Mouse (Mus musculus) kidney, adult 18-20 months (tissue): ENCODE data around the gene Cks1b.

Source experiments
- DNase-seq: peaks from one replicate; pipeline ENCODE4 v3.0.0; 2021

Gene Cks1b

DNA sequence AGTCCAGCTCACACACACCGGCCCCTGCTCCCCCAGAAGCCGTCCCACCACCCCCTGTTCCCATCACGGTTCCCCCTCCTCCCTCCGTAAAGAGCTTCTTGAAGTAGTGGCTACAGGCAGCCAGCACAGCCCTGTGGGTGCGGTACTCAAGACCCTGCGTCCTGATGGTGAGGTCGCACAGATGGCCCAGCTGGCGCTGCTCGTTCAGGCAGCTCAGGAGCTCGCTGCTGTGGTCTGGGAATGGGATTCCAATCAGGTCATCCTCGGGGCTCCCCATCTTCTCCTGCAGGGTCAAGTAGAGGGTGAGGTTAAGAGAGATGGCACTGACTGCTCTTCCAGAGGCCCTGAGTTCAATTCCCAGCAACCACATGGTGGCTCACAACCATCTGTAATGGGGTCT, 37.0 kb downstream of the Cks1b start:
- DNase-seq = no peak

DNA sequence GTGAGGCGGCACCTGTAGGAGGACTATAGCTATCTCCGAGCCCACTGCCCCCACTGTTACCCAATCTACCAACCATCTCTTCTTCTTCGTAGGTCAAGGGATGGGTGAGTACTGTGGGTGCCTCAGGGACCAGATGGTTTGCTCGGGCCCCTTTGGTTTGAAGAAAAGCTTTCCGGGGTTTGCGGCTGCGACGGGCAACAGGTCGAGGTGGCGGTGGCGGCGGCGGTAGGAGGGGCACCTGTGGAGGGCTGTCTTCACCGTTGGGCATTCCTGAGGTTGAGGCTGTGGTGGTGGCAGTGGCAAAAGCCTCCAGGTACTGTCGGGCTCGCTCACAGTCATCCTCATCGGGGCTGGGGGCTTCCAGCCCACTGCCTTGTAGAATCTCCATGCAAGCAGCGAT, 37.5 kb downstream of the Cks1b start:
- DNase-seq = no peak

DNA sequence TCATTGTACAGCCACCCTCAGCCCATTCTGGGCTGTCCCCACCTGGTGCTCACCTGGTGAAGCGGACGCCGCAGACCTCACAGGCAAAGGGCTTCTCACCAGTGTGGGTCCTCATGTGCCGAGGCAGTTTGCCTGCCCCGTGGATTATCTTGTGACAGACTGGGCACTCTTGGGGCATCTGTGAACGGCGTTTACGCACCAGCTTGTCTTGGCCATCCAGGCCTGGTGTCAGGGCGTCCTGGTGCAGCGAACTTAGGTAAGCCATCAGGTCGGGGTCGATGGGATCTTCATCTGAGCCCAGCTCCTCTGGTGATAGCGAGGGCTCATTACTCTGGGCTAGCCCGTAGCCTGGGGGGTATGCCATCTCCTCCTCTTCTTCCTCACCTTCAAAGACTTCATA, 37.9 kb downstream of the Cks1b start:
- DNase-seq = no peak

DNA sequence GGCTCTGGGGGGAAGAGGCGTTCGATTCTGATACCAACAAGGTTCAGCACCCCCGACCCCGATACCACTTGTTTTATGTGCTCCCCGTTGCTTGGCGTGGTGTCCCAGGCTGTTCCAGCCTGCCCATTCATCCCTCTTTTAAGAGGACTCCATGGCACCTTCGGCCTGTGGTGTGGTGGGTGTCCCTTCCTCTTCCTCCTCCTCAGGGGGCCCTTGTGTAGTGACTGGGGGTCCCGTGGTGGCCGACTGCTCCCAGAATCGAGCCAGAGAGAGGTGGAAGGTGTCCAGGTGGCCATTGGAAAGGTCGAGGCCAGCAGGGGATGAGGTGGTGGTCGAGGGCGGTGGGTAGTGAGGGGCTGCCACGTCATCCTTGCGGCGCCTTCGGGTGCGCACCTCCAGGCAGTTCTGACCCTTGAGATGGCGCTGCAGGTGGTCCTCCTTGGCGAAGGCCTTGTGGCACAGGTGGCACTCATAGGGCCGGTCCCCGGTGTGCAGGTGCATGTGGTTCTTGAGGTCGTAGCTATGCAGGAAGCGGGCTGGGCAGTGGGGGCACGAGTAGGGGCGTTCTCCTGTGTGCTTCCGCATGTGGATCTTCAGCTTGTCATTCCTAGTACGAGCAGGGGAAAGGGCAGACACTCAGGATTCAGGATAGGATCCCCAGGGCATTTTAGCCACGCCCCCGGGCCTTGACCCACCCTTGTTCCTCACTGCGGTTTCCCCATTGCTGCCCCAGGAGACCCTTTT, 38.6 kb downstream of the Cks1b start:
- DNase-seq = no peak

DNA sequence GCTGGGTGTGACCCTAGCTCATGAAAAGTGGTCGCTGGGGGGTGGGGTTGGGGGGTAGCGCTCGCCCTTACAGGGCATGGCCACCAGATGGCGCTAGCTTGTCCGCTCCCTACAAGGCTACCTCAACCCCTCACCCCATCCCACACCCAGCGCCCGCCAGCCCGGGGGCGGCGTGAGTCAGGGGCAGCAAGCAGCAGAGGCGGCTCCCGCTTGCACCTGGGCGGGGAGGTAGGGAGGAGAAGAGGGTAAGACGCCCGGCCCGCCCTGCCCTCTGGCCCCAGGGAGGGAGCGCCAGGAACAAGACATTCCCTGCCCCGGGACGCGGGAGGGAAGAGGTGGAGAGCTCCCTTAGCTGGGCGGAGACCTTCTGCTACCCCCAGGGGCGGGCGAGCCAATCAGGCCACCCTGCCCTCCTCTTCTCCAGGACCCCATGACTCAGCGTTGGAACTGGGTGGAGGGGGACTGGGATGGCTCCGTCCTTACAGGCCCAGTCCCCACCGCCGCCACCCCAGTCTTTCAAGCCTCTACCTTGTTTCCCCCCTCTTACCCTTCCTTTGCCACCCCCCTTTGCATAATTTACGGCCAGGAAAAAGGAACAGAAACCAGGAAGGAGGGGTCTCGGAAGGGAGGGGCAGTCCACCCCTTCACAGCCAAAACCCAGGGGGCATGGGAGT, 39.7 kb downstream of the Cks1b start:
- peak; percentile 78 for DNase-seq

DNA sequence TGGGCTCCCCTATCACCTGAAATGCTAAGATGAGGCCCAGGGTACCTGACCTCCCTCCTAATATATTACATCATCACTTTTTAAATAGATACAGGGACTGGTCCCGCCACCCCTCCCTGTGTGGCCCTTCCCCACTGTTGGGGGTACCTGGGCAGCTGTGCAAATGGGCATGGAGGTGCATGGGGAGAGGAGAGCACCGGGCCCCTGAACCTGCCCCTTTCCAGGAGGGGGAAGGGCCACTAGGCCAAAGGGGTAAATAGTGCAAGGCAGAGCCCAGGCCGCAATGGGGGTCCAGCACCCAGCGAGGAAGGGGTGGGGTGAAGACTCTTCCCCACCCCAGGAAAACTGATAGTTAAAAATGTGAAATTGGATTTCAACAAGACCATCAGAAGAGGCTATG, 40.4 kb downstream of the Cks1b start:
- no peak for DNase-seq

DNA sequence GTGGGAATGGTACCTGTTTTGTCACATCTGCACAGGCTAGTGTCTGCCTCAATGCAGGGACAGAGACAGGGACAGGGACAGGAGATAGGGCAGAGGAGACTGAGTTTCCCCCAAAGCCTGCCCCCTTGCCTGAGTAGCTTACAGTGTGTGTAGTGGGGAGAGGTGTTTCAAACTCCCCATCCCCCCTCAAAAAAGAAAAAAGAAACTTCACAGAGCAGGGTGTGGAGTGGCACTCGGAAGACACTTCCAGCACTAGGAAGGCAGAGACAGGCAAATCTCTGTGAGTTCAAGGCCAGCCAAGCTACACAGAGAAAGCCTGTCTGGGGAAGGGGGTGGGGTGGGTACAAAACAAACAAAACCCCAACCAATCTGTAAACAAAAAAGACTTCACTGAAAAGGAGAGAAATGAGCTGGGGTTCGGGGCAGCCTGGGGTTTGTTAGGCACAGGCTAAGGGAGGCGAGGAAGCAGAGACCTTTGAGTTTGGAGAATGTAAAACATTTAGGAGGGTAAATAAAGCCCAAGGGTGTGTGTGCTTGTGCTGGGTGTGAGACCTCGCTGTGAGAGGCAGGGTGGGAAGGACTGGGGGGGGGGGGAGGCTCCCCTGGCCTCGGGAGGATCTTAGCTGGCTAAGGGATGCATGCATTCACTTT, 44.5 kb downstream of the Cks1b start:
- no peak for DNase-seq

DNA sequence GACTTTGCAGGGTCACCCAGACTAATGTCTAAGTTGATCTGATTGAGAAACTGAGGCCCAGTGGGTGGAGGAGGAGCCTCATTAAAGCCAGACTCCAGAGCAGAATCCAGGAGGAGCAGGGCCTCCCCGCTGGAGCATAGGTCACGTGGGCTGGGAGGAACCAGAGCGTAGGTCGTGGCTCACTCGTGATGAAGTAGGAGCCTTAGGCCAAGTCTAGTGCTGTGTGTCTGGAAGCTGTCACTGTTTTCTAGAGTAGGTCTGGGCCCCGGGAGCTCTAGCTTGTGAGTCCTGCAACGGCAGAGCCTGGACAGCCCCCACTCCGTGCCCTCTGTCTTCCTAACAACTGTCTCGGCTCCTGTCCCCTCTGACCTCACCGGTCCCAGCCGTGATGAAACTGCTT, 50.8 kb downstream of the Cks1b start:
- DNase-seq = no peak

DNA sequence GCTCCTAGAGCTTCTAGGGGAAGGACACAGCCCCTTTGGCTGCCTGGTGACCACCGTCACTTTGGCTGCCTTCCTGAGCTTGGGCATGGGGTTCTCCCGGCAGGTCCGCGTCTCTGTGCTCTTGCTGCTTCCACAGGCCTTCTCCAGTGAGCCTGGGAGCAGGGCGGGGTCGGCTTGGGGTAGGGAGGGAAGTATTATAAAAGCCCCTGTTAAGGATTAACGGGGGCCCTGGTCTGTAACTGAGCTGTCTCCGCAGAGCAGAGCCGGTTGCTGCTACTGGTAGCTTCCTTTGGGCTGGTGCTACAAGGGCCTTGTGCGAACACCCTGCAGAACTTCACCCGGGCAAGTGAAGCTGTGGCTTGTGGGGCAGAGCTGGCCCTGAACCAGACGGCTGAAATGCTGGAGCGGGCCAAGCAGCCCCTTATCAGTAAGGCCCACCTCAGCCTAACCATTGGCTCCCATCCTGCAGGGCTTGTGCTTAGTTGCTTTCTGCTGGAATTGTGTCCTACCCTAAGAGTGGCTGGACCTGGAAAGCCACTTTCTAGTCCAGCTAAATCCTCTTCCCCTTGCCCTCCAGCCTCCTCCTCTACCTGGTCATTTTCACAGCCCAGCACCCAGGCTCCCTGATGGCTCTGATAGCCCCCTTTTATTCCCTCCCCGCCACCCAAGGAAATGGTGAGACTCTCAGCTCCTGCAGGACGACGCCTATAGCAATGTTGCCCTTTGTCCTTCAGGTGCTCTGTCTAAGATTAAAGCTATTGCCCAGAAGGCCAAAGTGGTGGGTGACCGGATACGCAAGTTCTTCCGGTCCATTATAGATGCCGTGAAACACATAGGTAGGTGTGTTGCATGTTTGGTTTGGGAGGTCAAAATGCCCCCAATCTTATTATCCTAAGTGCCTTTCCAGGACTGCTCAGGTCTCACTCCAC, 52.4 kb downstream of the Cks1b start:
- DNase-seq = no peak
